Mouse (Mus musculus) CH12.LX (cell line): Measurements from ENCODE around the gene B3gat3. TPM values are rescaled to one million over a fixed set of nuclear protein-coding genes. Genes with fewer than 3 reads are reported as not detected.
A peak's percentile ranks its signal among the peaks of the same experiment; 100 is the strongest.

Experiments
- DNase-seq: peaks from one replicate; pipeline ENCODE4 v3.0.0-alpha.2; 2013; ENCODE audit errors: extremely low read depth
- H3K27ac ChIP-seq: 2 replicates; pipeline ENCODE4 v1.5.1; 2012; ENCODE audit warnings: low read depth, mild to moderate bottlenecking, control low read depth, moderate library complexity; ENCODE audit not compliant: insufficient read depth
- H3K27me3 ChIP-seq: replicated peaks from 2 replicates; pipeline ENCODE3; 2012; ENCODE audit warnings: inconsistent platforms
- H3K36me3 ChIP-seq, 2 experiments: replicated peaks in 1 of 2; 2 replicates each; pipeline versions ENCODE3 to v1.6.1; 2012; ENCODE audit warnings: inconsistent platforms in 1 of 2, low read length in 1 of 2, mild to moderate bottlenecking in 1 of 2, mixed read lengths in 1 of 2, moderate library complexity in 1 of 2; ENCODE audit not compliant: control insufficient read depth in 1 of 2, insufficient read depth in 1 of 2
- H3K4me1 ChIP-seq, 2 experiments: 2 replicates each; pipeline ENCODE4 v1.6.1; 2012; ENCODE audit warnings: inconsistent platforms in 1 of 2, moderate library complexity in 1 of 2; ENCODE audit not compliant: insufficient read depth in 2 of 2, control insufficient read depth in 1 of 2
- H3K4me2 ChIP-seq: 2 replicates; pipeline ENCODE4 v1.6.1; 2012; ENCODE audit warnings: low read depth, mild to moderate bottlenecking, control low read depth; ENCODE audit not compliant: poor library complexity, insufficient read depth, severe bottlenecking
- H3K4me3 ChIP-seq, 3 experiments: fragments of 150-350 bp in 1 of 3; sonication (generic) in 1 of 3; replicated peaks in 1 of 3; 2 replicates each; pipeline versions ENCODE3 to v1.5.1; 2011 to 2012; ENCODE audit warnings: low read depth in 2 of 3, low read length in 2 of 3, mild to moderate bottlenecking in 2 of 3, moderate library complexity in 2 of 3, control low read depth in 1 of 3, improper control_type of control experiment in 1 of 3, inconsistent platforms in 1 of 3, mixed read lengths in 1 of 3; ENCODE audit not compliant: poor library complexity in 1 of 3
- H3K79me2 ChIP-seq: replicated peaks from 2 replicates; pipeline ENCODE4 v1.6.1; 2012; ENCODE audit warnings: mild to moderate bottlenecking, moderate library complexity; ENCODE audit not compliant: control insufficient read depth, poor library complexity, insufficient read depth, severe bottlenecking; ENCODE audit errors: extremely low read depth
- H3K9ac ChIP-seq: 2 replicates; pipeline ENCODE4 v1.6.1; 2012; ENCODE audit warnings: low read depth, mild to moderate bottlenecking, control low read depth, moderate library complexity; ENCODE audit not compliant: insufficient read depth
- H3K9me3 ChIP-seq: replicated peaks from 2 replicates; pipeline ENCODE3; 2012; ENCODE audit warnings: low read length, inconsistent platforms, mixed read lengths
- BHLHE40 ChIP-seq: IDR thresholded peaks from 2 replicates; pipeline ENCODE4 v1.6.1; 2011; ENCODE audit warnings: mild to moderate bottlenecking, low read depth, low read length, improper control_type of control experiment
- CTCF ChIP-seq, 2 experiments: IDR thresholded peaks in 1 of 2; conservative IDR thresholded peaks in 1 of 2; 2 replicates each; pipeline ENCODE4 v1.5.1; 2011 to 2012; ENCODE audit warnings: low read depth in 2 of 2, low read length in 2 of 2, improper control_type of control experiment in 1 of 2, inconsistent platforms in 1 of 2, mild to moderate bottlenecking in 1 of 2, moderate library complexity in 1 of 2
- ELF1 ChIP-seq: IDR thresholded peaks from 2 replicates; pipeline ENCODE4 v1.6.1; 2014; ENCODE audit warnings: low read depth, mild to moderate bottlenecking, inconsistent platforms, low read length, improper control_type of control experiment
- EP300 ChIP-seq: IDR thresholded peaks from 2 replicates; pipeline ENCODE4 v1.6.1; 2011; ENCODE audit warnings: low read length, improper control_type of control experiment
- GABPA ChIP-seq: IDR thresholded peaks from 2 replicates; pipeline ENCODE4 v1.6.1; 2012; ENCODE audit warnings: low read depth, low read length, improper control_type of control experiment, inconsistent platforms; ENCODE audit not compliant: insufficient replicate concordance
- HCFC1 ChIP-seq: IDR thresholded peaks from 2 replicates; pipeline ENCODE4 v1.6.1; 2012; ENCODE audit warnings: low read depth, mild to moderate bottlenecking, inconsistent platforms, low read length, improper control_type of control experiment
- JUND ChIP-seq: conservative IDR thresholded peaks from 2 replicates; pipeline ENCODE4 v1.6.1; 2011; ENCODE audit warnings: low read depth, low read length, improper control_type of control experiment
- KAT2A ChIP-seq: IDR thresholded peaks from 2 replicates; pipeline ENCODE4 v1.6.1; 2012; ENCODE audit warnings: low read length, improper control_type of control experiment, inconsistent platforms; ENCODE audit not compliant: insufficient replicate concordance
- MAX ChIP-seq: IDR thresholded peaks from 2 replicates; pipeline ENCODE4 v1.6.1; 2011; ENCODE audit warnings: low read length, improper control_type of control experiment
- MAZ ChIP-seq: IDR thresholded peaks from 2 replicates; pipeline ENCODE4 v1.6.1; 2012; ENCODE audit warnings: low read depth, mild to moderate bottlenecking, inconsistent platforms, low read length, improper control_type of control experiment, moderate library complexity
- MXI1 ChIP-seq: IDR thresholded peaks from 2 replicates; pipeline ENCODE4 v1.6.1; 2011; ENCODE audit warnings: mild to moderate bottlenecking, low read depth, low read length, improper control_type of control experiment
- MYC ChIP-seq: IDR thresholded peaks from 2 replicates; pipeline ENCODE4 v1.6.1; 2011; ENCODE audit warnings: low read depth, mild to moderate bottlenecking, improper control_type of control experiment, low read length
- NELFE ChIP-seq: IDR thresholded peaks from 2 replicates; pipeline ENCODE4 v1.6.1; 2011; ENCODE audit warnings: low read depth, low read length, improper control_type of control experiment
- NRF1 ChIP-seq: IDR thresholded peaks from 2 replicates; pipeline ENCODE4 v1.6.1; 2014; ENCODE audit warnings: low read depth, mild to moderate bottlenecking, inconsistent platforms, low read length, improper control_type of control experiment, moderate library complexity
- POLR2A ChIP-seq: IDR thresholded peaks from 2 replicates; pipeline ENCODE4 v1.6.1; 2011; ENCODE audit warnings: low read depth, mild to moderate bottlenecking, improper control_type of control experiment, low read length
- POLR2AphosphoS2 ChIP-seq: IDR thresholded peaks from 2 replicates; pipeline ENCODE4 v1.6.1; 2011; ENCODE audit warnings: low read depth, low read length, improper control_type of control experiment
- SIN3A ChIP-seq: IDR thresholded peaks from 2 replicates; pipeline ENCODE4 v1.6.1; 2012; ENCODE audit warnings: low read length, improper control_type of control experiment, inconsistent platforms
- TCF12 ChIP-seq: IDR thresholded peaks from 2 replicates; pipeline ENCODE4 v1.6.1; 2014; ENCODE audit warnings: low read depth, mild to moderate bottlenecking, inconsistent platforms, low read length, improper control_type of control experiment
- UBTF ChIP-seq: IDR thresholded peaks from 2 replicates; pipeline ENCODE4 v1.6.1; 2012; ENCODE audit warnings: low read depth, mild to moderate bottlenecking, inconsistent platforms, low read length, improper control_type of control experiment, moderate library complexity
- ZMIZ1 ChIP-seq: IDR thresholded peaks from 2 replicates; pipeline ENCODE4 v1.6.1; 2012; ENCODE audit warnings: low read depth, mild to moderate bottlenecking, inconsistent platforms, low read length, improper control_type of control experiment
- dilution Hi-C: fragments of 300-500 bp; cut with MboI; formaldehyde crosslinking; loops from 2 replicates; pipeline ENCODE4 v1.14.3; 2020; ENCODE audit warnings: low sequenced_read_pairs; ENCODE audit not compliant: extremely low pct_unique_long_range_greater_than_20kb, extremely low pct_ligation_motif_present
- in situ Hi-C: fragments of 300-500 bp; cut with MboI; formaldehyde crosslinking; loops from 3 replicates; pipeline ENCODE4 v1.14.3; 2019; ENCODE audit warnings: low sequenced_read_pairs, low pct_ligation_motif_present, low pct_unique_long_range_greater_than_20kb, mixed read lengths
- polyA plus RNA-seq: library from polyadenylated mRNA; unstranded; fragments of >175 nt; gene quantifications from 2 replicates; pipeline ENCODE4 v1.2.1, GENCODE M21; 2012; ENCODE audit warnings: low read depth; ENCODE audit not compliant: insufficient read length
- total RNA-seq, 2 experiments: library from RNA; depleted of rRNA; stranded (reverse); fragments of 300-350 nt in 1 of 2; fragments of >200 nt in 1 of 2; gene quantifications; 2 replicates each; pipeline ENCODE4 v1.2.3; 2012 to 2014

The B3gat3 gene
- total and polyA plus RNA-seq, 3 experiments: 17.8 to 54.8 (median 33.0) TPM

GRCm38 (mm10) chr19:8929224-8930088 lies 9.3 kb downstream of the B3gat3 start, which contains the start of the genes Rom1 and Eml3:
TSS of gene Rom1 (minus strand) at chr19:8929356.
TSS of gene Eml3 (plus strand) at chr19:8929552.
- Histone ChIP-seq H3K9me3 (no peaks in the 10 kb centered on the region), H3K36me3 (peaks cover 39 to 74% of the 10 kb centered on the region in 2 experiments), H3K4me2 (peak within 1 kb of the TSS; percentile 76), H3K27ac (peak within 1 kb of the TSS; percentile 75), H3K27me3 (no peaks in the 10 kb centered on the region), H3K4me3 (peak within 1 kb of the TSS; percentile 80 to 93 (median 89)), H3K4me1 (peaks cover 12 to 31% of the 10 kb centered on the region in 2 experiments; a peak in 3 of 4 replicates), H3K9ac (peak within 1 kb of the TSS; percentile 83), H3K79me2 (peaks cover 6% of the 10 kb centered on the region; the same call in 1 of the 2 replicates)
- dilution Hi-C loops: no loop called here
- DNase-seq: peak; percentile 89
- in situ Hi-C loops: no loop called here
- TF ChIP-seq POLR2AphosphoS2 (peak; percentile 65), CTCF (conservative IDR thresholded peaks at IDR 0.05 in 1 of 2, IDR thresholded peaks at IDR 0.05 in 1 of 2; ENCODE audit: low read depth in 2 of 2, low read length in 2 of 2) (peak in 1 of 2 experiments; percentile 78; a peak in 2 of 4 replicates), TCF12 (peak; percentile 63; the same call in 1 of the 2 replicates), MAZ (peak; percentile 91), JUND (no peak), ZMIZ1 (peak; percentile 57; the same call in 1 of the 2 replicates), SIN3A (peak; percentile 72), MXI1 (peak; percentile 75), MYC (peak; percentile 27; the same call in 1 of the 2 replicates), ELF1 (peak; percentile 93), POLR2A (peak; percentile 62; the same call in 1 of the 2 replicates), BHLHE40 (no peak), NRF1 (peak; percentile 35; the same call in 1 of the 2 replicates), NELFE (peak; percentile 64), HCFC1 (peak; percentile 72), MAX (peak; percentile 17; the same call in 1 of the 2 replicates), KAT2A (0 out of 2 replicates have a peak, but pooled peaks have one; percentile 53), GABPA (no peak), EP300 (no peak), UBTF (peak; percentile 68; the same call in 1 of the 2 replicates)
